Mouse (Mus musculus) myocyte (in vitro differentiated cells): Measurements from ENCODE around the gene Zswim4. TPM values are rescaled to one million over a fixed set of nuclear protein-coding genes. Genes with fewer than 3 reads are reported as not detected.

Experiments
- H3K27me3 ChIP-seq: one replicate; pipeline ENCODE4 v1.6.1; 2011; ENCODE audit not compliant: control insufficient read depth, insufficient read depth, insufficient read length
- H3K36me3 ChIP-seq: one replicate; pipeline ENCODE4 v1.6.1; 2011; ENCODE audit not compliant: control insufficient read depth, insufficient read depth
- H3K4me2 ChIP-seq: one replicate; pipeline ENCODE4 v1.6.1; 2011; ENCODE audit warnings: low read depth, control low read depth
- H3K4me3 ChIP-seq: one replicate; pipeline ENCODE4 v1.5.1; 2011; ENCODE audit warnings: mild to moderate bottlenecking, control low read depth, moderate library complexity
- H3K79me2 ChIP-seq: one replicate; pipeline ENCODE4 v1.6.1; 2011; ENCODE audit not compliant: control insufficient read depth, insufficient read depth
- H3ac ChIP-seq: one replicate; pipeline ENCODE4 v1.6.1; 2011; ENCODE audit not compliant: control insufficient read depth, insufficient read length
- E2F4 ChIP-seq: IDR thresholded peaks from one replicate; pipeline ENCODE4 v1.6.1; 2011; ENCODE audit warnings: mild to moderate bottlenecking, control low read depth, moderate library complexity; ENCODE audit not compliant: insufficient read depth
- MAX ChIP-seq: IDR thresholded peaks from one replicate; pipeline ENCODE4 v1.6.1; 2011; ENCODE audit warnings: low read depth, mild to moderate bottlenecking, control low read depth
- MYOD1 ChIP-seq, 3 experiments: IDR thresholded peaks; one replicate each; pipeline ENCODE4 v1.6.1; 2011; ENCODE audit warnings: control low read depth in 2 of 3, low read depth in 2 of 3, mild to moderate bottlenecking in 2 of 3, moderate library complexity in 1 of 3; ENCODE audit not compliant: insufficient read length in 2 of 3, control insufficient read depth in 1 of 3
- REST ChIP-seq: IDR thresholded peaks from one replicate; pipeline ENCODE4 v1.6.1; 2011; ENCODE audit warnings: mild to moderate bottlenecking, control low read depth, moderate library complexity; ENCODE audit not compliant: insufficient read depth, insufficient read length
- SRF ChIP-seq: IDR thresholded peaks from one replicate; pipeline ENCODE4 v1.6.1; 2011; ENCODE audit warnings: low read depth; ENCODE audit not compliant: control insufficient read depth, insufficient read length
- TCF12 ChIP-seq: IDR thresholded peaks from one replicate; pipeline ENCODE4 v1.6.1; 2011; ENCODE audit warnings: mild to moderate bottlenecking, control low read depth; ENCODE audit not compliant: poor library complexity, insufficient read depth, severe bottlenecking
- TCF3 ChIP-seq: IDR thresholded peaks from one replicate; pipeline ENCODE4 v1.6.1; 2011; ENCODE audit warnings: low read depth, control low read depth; ENCODE audit not compliant: insufficient read length
- USF1 ChIP-seq: IDR thresholded peaks from one replicate; pipeline ENCODE4 v1.6.1; 2011; ENCODE audit warnings: low read depth, mild to moderate bottlenecking, control low read depth, moderate library complexity
- polyA plus RNA-seq: library from polyadenylated mRNA; unstranded; fragments of >200 nt; fragmentation: generic; extraction: Trizol; gene quantifications from one replicate; pipeline ENCODE4 v1.2.1, GENCODE M21; 2012; ENCODE audit warnings: missing spikeins

The Zswim4 gene
- polyA plus RNA-seq, 1 experiment, result 12.7 TPM

- Histone ChIP-seq H3K4me3 (no peak overlapping the region), H3K27me3 (no peaks in the 10 kb centered on the region), H3ac (no peak overlapping the region), H3K4me2 (no peak overlapping the region), H3K36me3 (no peaks in the 10 kb centered on the region), H3K79me2 (no peaks in the 10 kb centered on the region)
- no peak for TF ChIP-seq USF1
- no peak for TF ChIP-seq REST
- no peak for TF ChIP-seq MYOD1 (IDR thresholded peaks at IDR 0.05; ENCODE audit: control insufficient read depth in 1 of 3, insufficient read length in 2 of 3, low read depth in 2 of 3)
- no peak for TF ChIP-seq E2F4
- no peak for TF ChIP-seq SRF
- TF ChIP-seq TCF12, result no peak
- TF ChIP-seq MAX, result no peak
- TF ChIP-seq TCF3, result no peak
These were observed 69.2 kb downstream of the Zswim4 start for GRCm38 (mm10) chr8:84167696-84168095.

Other genes starting within 250 kb of the Zswim4 start
- gene Samd1, start 239.4 kb downstream of the Zswim4 start, polyA plus RNA-seq, result 30.6 TPM
- 0.29 TPM for gene 1700067K01Rik, start 235.6 kb downstream of the Zswim4 start, polyA plus RNA-seq
- 6.1 TPM for gene 2210011C24Rik, start 224.9 kb downstream of the Zswim4 start, polyA plus RNA-seq
- gene Palm3, start 215.6 kb downstream of the Zswim4 start, polyA plus RNA-seq, result 4.9 TPM
- 0.07 TPM for gene Il27ra, start 194.5 kb downstream of the Zswim4 start, polyA plus RNA-seq
- gene Rln3, start 192.1 kb downstream of the Zswim4 start, polyA plus RNA-seq, result not detected
- gene Gm10643, start 171.9 kb downstream of the Zswim4 start, polyA plus RNA-seq, result 0.35 TPM
- gene Rfx1, start 170.2 kb downstream of the Zswim4 start, polyA plus RNA-seq, result 9.9 TPM
- 24.3 TPM for gene Dcaf15, start 132.3 kb downstream of the Zswim4 start, polyA plus RNA-seq
- gene Podnl1, start 111.1 kb downstream of the Zswim4 start, polyA plus RNA-seq, result 9.3 TPM
- 25.3 TPM for gene Cc2d1a, start 89.1 kb downstream of the Zswim4 start, polyA plus RNA-seq
- gene 4930432K21Rik, start 89.0 kb downstream of the Zswim4 start, polyA plus RNA-seq, result 0.24 TPM
- gene Nanos3, start 51.8 kb downstream of the Zswim4 start, polyA plus RNA-seq, result 1.2 TPM
- 232 TPM for gene D8Ertd738e, start 12.7 kb upstream of the Zswim4 start, polyA plus RNA-seq
- gene Mri1, start 20.3 kb upstream of the Zswim4 start, polyA plus RNA-seq, result 22.8 TPM
- 28.9 TPM for gene Ccdc130, start 33.3 kb upstream of the Zswim4 start, polyA plus RNA-seq
- gene Cacna1a, start 151.4 kb upstream of the Zswim4 start, polyA plus RNA-seq, result 1.8 TPM